Mouse (Mus musculus): Measurements from ENCODE around the gene Aggf1. TPM values are rescaled to one million over a fixed set of nuclear protein-coding genes. Genes with fewer than 3 reads are reported as not detected.

The Aggf1 gene
- total and polyA plus RNA-seq, 3 experiments = 50.5 to 74.5 (median 55.1) TPM

GRCm38 (mm10) chr13:95325080-95325906 lies 49.9 kb downstream of the Aggf1 start:
- no peak for TF ChIP-seq USF1 (IDR thresholded peaks at IDR 0.05; ENCODE audit: low read depth, low read length)
- TF ChIP-seq SIN3A (IDR thresholded peaks at IDR 0.05; ENCODE audit: low read length) = no peak
- TF ChIP-seq MEF2A (IDR thresholded peaks at IDR 0.05; ENCODE audit: extremely low read depth, insufficient replicate concordance, low read depth, low read length, poor library complexity, severe bottlenecking) = no peak
- TF ChIP-seq MXI1 (IDR thresholded peaks at IDR 0.05; ENCODE audit: low read depth, low read length) = no peak
- TF ChIP-seq CHD2 (IDR thresholded peaks at IDR 0.05; ENCODE audit: low read length) = no peak
- TF ChIP-seq ZNF384 (IDR thresholded peaks at IDR 0.05; ENCODE audit: low read depth, low read length) = no peak
- TF ChIP-seq BHLHE40 (IDR thresholded peaks at IDR 0.05; ENCODE audit: borderline replicate concordance, low read depth, low read length) = no peak
- no peak for TF ChIP-seq RAD21 (IDR thresholded peaks at IDR 0.05; ENCODE audit: low read depth, low read length)
- TF ChIP-seq KAT2A (conservative IDR thresholded peaks at IDR 0.05; ENCODE audit: low read depth, low read length) = no peak
- no peak for TF ChIP-seq ETS1 (IDR thresholded peaks at IDR 0.05; ENCODE audit: low read depth, low read length)
- TF ChIP-seq POLR2AphosphoS2 (IDR thresholded peaks at IDR 0.05; ENCODE audit: low read length) = no peak
- Histone ChIP-seq H3K27ac (ENCODE audit: control insufficient read depth, low read depth, low read length) (no peak overlapping the region), H3K27me3 (ENCODE audit: control insufficient read depth in 1 of 2, insufficient read depth in 2 of 2, low read length in 2 of 2) (no peaks in the 10 kb centered on the region), H3K4me3 (ENCODE audit: control insufficient read depth in 1 of 2, insufficient read depth in 1 of 2, low read depth in 2 of 2, low read length in 2 of 2) (no peak overlapping the region), H3K36me3 (ENCODE audit: control insufficient read depth in 1 of 2, insufficient read depth in 2 of 2, low read length in 2 of 2) (no peaks in the 10 kb centered on the region), H3K9ac (ENCODE audit: control insufficient read depth, low read depth, low read length, poor library complexity, severe bottlenecking) (no peak overlapping the region), H3K79me2 (ENCODE audit: control insufficient read depth, insufficient read depth, low read length, poor library complexity) (no peaks in the 10 kb centered on the region), H3K9me3 (replicated peaks; ENCODE audit: insufficient read depth, low read length) (no peaks in the 10 kb centered on the region), H3K4me1 (ENCODE audit: control insufficient read depth in 1 of 2, insufficient read depth in 2 of 2, low read length in 2 of 2) (no peaks in the 10 kb centered on the region)
- DNase-seq (ENCODE audit: low read depth, low spot score) = no peak

DNA sequence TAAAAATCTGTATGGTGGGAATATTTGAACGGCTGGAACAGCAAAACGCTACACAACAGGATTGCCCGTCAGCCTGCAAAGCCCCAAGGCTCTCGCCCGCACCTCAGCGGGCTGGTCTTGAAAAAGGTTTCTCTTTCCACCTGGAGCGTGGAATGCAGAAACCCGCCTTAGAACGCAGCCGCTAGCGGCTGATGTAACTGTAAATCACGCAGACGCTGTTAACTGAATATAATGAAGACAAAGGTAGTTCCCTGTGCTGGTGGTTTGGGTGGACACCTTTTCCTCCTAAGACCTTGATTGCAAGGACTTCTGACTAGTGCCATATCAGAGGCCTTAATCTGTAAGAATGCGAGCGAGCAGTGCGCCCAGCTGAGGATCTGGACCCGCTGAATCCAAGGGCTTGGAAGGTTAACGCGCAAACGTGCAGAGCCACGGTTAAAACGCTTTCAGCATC lies 50.5 kb downstream of the Aggf1 start:
- Histone ChIP-seq H3K36me3 (ENCODE audit: control insufficient read depth in 1 of 2, insufficient read depth in 2 of 2, low read length in 2 of 2) (no peaks in the 10 kb centered on the region), H3K27me3 (ENCODE audit: control insufficient read depth in 1 of 2, insufficient read depth in 2 of 2, low read length in 2 of 2) (no peaks in the 10 kb centered on the region), H3K79me2 (ENCODE audit: control insufficient read depth, insufficient read depth, low read length, poor library complexity) (no peaks in the 10 kb centered on the region), H3K4me3 (ENCODE audit: control insufficient read depth in 1 of 2, insufficient read depth in 1 of 2, low read depth in 2 of 2, low read length in 2 of 2) (no peak overlapping the region), H3K27ac (ENCODE audit: control insufficient read depth, low read depth, low read length) (no peak overlapping the region), H3K9me3 (replicated peaks; ENCODE audit: insufficient read depth, low read length) (no peaks in the 10 kb centered on the region), H3K4me1 (ENCODE audit: control insufficient read depth in 1 of 2, insufficient read depth in 2 of 2, low read length in 2 of 2) (no peaks in the 10 kb centered on the region), H3K9ac (ENCODE audit: control insufficient read depth, low read depth, low read length, poor library complexity, severe bottlenecking) (no peak overlapping the region)
- TF ChIP-seq MYC (IDR thresholded peaks at IDR 0.05; ENCODE audit: low read depth, low read length) (no peak), TAL1 (IDR thresholded peaks at IDR 0.05; ENCODE audit: low read length) (no peak), MXI1 (IDR thresholded peaks at IDR 0.05; ENCODE audit: low read depth, low read length) (no peak), USF1 (IDR thresholded peaks at IDR 0.05; ENCODE audit: low read depth, low read length) (no peak), ELF1 (IDR thresholded peaks at IDR 0.05; ENCODE audit: low read depth, low read length) (no peak), CTCF (IDR thresholded peaks at IDR 0.05 in 2 of 3, conservative IDR thresholded peaks at IDR 0.05 in 1 of 3; ENCODE audit: control insufficient read depth in 1 of 3, insufficient read depth in 1 of 3, low read depth in 2 of 3, low read length in 3 of 3, poor library complexity in 1 of 3, severe bottlenecking in 1 of 3) (no peak), GATA1 (IDR thresholded peaks at IDR 0.05; ENCODE audit: low read depth, low read length) (no peak), EP300 (IDR thresholded peaks at IDR 0.05; ENCODE audit: low read depth in 1 of 2, low read length in 2 of 2) (no peak), SIN3A (IDR thresholded peaks at IDR 0.05; ENCODE audit: low read length) (no peak), ZC3H11A (IDR thresholded peaks at IDR 0.05; ENCODE audit: low read depth, low read length) (no peak), ETS1 (IDR thresholded peaks at IDR 0.05; ENCODE audit: low read depth, low read length) (no peak), CHD2 (IDR thresholded peaks at IDR 0.05; ENCODE audit: low read length) (no peak), ZMIZ1 (IDR thresholded peaks at IDR 0.05; ENCODE audit: low read depth, low read length) (no peak), SMC3 (IDR thresholded peaks at IDR 0.05; ENCODE audit: low read depth, low read length) (no peak), UBTF (IDR thresholded peaks at IDR 0.05; ENCODE audit: borderline replicate concordance, insufficient read depth, low read depth, low read length) (no peak), USF2 (IDR thresholded peaks at IDR 0.05; ENCODE audit: borderline replicate concordance in 1 of 2, insufficient read depth in 1 of 2, low read depth in 1 of 2, low read length in 2 of 2) (no peak), TBP (IDR thresholded peaks at IDR 0.05; ENCODE audit: low read depth, low read length) (no peak)
- DNase-seq (ENCODE audit: low read depth, low spot score) = no peak
